Mouse (Mus musculus): Measurements from ENCODE around the gene Mei1. TPM values are rescaled to one million over a fixed set of nuclear protein-coding genes. Genes with fewer than 3 reads are reported as not detected.

The Mei1 gene
- polyA plus RNA-seq, 1 experiment from 2014 or later = not detected

DNA sequence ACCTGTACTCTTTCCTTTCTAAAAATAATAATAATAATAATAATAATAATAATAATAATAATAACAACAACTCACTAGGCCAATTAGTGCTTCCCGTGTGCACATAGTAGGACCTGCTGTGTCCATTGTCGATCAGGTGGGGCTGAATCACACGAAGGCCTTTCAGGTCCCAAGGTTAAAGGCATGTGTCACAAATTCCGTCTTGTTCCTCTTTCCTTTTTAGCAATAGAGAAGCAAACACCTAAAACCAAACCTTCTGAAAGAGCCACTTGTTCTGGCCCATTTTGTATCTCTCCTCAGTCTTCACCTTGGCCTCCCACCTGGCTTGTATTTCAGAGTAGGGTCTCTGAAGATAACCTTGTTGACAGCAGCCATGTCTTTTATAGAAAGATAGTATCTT lies 81.4 kb downstream of the Mei1 start:
- Histone ChIP-seq H3K27me3 (ENCODE audit: control insufficient read depth, insufficient read depth, low read length) (no peaks in the 10 kb centered on the region), H3K9ac (ENCODE audit: low read length) (no peak overlapping the region), H3K4me3 (ENCODE audit: low read depth, low read length) (no peak overlapping the region), H3K4me2 (ENCODE audit: low read depth, low read length, severe bottlenecking) (no peak overlapping the region), H3K9me3 (ENCODE audit: control insufficient read depth, low read length) (no peaks in the 10 kb centered on the region), H3K36me3 (ENCODE audit: control insufficient read depth, insufficient read depth, low read length) (no peaks in the 10 kb centered on the region; the same call in 1 of the 2 replicates), H3K27ac (ENCODE audit: low read depth, low read length) (no peak overlapping the region), H3K4me1 (replicated peaks; ENCODE audit: control insufficient read depth, insufficient read depth, low read length) (peaks cover 10% of the 10 kb centered on the region; the same call in 1 of the 2 replicates)
- WGBS = 94% methylated on average over 4 of the region's 4 CpGs
- DNase-seq (ENCODE audit: low spot score) (no peak), ATAC-seq (replicated peaks; ENCODE audit: low FRiP score) (no peak)

DNA sequence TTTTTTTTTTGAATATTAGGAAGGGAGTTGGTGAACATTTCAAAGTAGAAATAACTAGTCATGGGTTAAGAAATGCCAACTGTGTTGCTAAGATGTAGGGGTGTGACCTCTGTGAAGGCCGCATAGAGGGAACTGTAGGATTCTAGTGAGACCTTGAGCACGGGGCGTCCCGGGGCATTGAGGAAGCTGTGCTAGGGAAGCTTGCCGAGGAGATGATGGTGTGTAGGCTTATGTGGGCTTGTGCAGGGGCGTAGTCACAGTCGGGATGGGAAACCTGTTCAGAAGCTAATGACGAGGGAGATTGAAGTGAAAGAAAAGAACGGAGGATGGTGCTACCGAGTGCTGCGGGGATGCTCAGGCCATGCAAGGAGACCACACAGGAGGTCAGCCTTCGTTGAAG lies 82.2 kb downstream of the Mei1 start:
- H3K4me2 ChIP-seq (ENCODE audit: low read depth, low read length, severe bottlenecking) = no peak overlapping the region
- H3K36me3 ChIP-seq (ENCODE audit: control insufficient read depth, insufficient read depth, low read length) = no peaks in the 10 kb centered on the region; the same call in 1 of the 2 replicates
- DNase-seq (ENCODE audit: low spot score) (no peak), ATAC-seq (replicated peaks; ENCODE audit: low FRiP score) (no peak)
- H3K9me3 ChIP-seq (ENCODE audit: control insufficient read depth, low read length) = no peaks in the 10 kb centered on the region
- no peaks in the 10 kb centered on the region for H3K27me3 ChIP-seq (ENCODE audit: control insufficient read depth, insufficient read depth, low read length)
- peaks cover 8% of the 10 kb centered on the region; the same call in 1 of the 2 replicates for H3K4me1 ChIP-seq (replicated peaks; ENCODE audit: control insufficient read depth, insufficient read depth, low read length)
- no peak overlapping the region for H3K4me3 ChIP-seq (ENCODE audit: low read depth, low read length)
- H3K9ac ChIP-seq (ENCODE audit: low read length) = no peak overlapping the region
- 88% methylated on average over 12 of the region's 12 CpGs for WGBS
- H3K27ac ChIP-seq (ENCODE audit: low read depth, low read length) = no peak overlapping the region

DNA sequence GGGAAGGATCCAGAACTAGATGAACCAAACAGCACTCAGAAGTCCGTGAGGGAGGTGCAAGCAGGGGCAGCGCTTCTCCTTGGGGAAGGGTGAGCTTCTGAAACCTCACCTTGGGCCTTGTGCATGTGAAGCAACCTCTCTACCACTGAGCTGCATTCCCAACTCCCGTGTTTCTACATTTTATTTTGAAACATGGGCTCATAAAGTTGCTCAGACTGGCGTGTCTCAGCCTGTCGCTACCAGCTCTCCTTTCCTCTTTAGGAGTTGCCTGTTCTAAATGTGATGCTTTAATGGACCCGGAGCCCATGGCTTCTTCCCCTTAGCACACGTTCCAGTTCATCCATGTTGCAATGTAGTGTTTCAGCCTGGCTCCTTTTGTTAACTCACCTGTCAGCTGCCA lies 82.6 kb downstream of the Mei1 start:
- Histone ChIP-seq H3K27ac (ENCODE audit: low read depth, low read length) (no peak overlapping the region), H3K4me1 (replicated peaks; ENCODE audit: control insufficient read depth, insufficient read depth, low read length) (peaks cover 8% of the 10 kb centered on the region; the same call in 1 of the 2 replicates), H3K27me3 (ENCODE audit: control insufficient read depth, insufficient read depth, low read length) (no peaks in the 10 kb centered on the region), H3K9ac (ENCODE audit: low read length) (no peak overlapping the region), H3K36me3 (ENCODE audit: control insufficient read depth, insufficient read depth, low read length) (no peaks in the 10 kb centered on the region; the same call in 1 of the 2 replicates), H3K4me3 (ENCODE audit: low read depth, low read length) (no peak overlapping the region), H3K9me3 (ENCODE audit: control insufficient read depth, low read length) (no peaks in the 10 kb centered on the region), H3K4me2 (ENCODE audit: low read depth, low read length, severe bottlenecking) (no peak overlapping the region)
- 90% methylated on average over 7 of the region's 7 CpGs for WGBS
- no peak for DNase-seq (ENCODE audit: low spot score)
- no peak for ATAC-seq (replicated peaks; ENCODE audit: low FRiP score)

DNA sequence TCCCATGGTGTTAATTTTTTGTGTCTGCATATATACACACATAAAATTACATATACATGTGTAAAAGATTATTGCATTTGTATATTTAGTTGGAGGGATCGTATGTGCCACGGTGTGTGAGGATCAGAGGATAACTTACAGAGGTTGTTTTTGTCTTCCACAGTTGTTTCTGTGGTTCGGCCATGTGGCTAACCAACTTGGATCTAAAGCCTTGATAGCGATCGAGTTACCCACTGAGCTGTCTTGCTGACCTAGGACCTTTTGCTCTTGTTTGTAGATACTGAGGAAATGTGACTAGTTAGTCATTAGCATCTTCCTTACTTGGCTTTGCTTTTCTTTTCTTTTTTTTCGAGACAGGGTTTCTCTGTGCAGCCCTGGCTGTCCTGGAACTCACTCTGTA lies 86.5 kb downstream of the Mei1 start:
- Histone ChIP-seq H3K9me3 (ENCODE audit: control insufficient read depth, low read length) (no peaks in the 10 kb centered on the region), H3K4me1 (replicated peaks; ENCODE audit: control insufficient read depth, insufficient read depth, low read length) (no peaks in the 10 kb centered on the region; the same call in 1 of the 2 replicates), H3K36me3 (ENCODE audit: control insufficient read depth, insufficient read depth, low read length) (no peaks in the 10 kb centered on the region; the same call in 1 of the 2 replicates), H3K4me2 (ENCODE audit: low read depth, low read length, severe bottlenecking) (no peak overlapping the region), H3K9ac (ENCODE audit: low read length) (no peak overlapping the region), H3K27me3 (ENCODE audit: control insufficient read depth, insufficient read depth, low read length) (no peaks in the 10 kb centered on the region), H3K4me3 (ENCODE audit: low read depth, low read length) (no peak overlapping the region), H3K27ac (ENCODE audit: low read depth, low read length) (no peak overlapping the region)
- ATAC-seq (replicated peaks; ENCODE audit: low FRiP score) (no peak), DNase-seq (ENCODE audit: low spot score) (no peak)
- WGBS = 92% methylated on average over 6 of the region's 6 CpGs

DNA sequence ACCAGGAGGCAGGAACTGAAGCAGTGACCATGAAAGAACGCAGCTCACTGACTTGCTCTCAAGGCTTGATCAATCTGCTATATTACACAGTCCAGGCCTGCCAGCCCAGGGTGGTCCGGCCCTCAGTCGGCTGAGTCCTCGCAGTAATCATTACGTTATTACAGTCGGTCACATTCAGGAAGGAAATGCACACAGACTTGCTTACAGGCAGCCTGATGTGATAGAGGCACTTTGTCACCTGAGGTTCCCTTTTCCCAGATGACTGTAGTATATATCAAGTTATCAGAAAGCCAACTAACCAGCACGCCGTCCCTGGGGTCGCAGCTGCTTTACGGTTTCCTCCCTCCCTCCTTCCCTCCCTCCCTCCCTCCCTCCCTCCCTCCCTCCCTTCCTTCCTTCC lies 87.1 kb downstream of the Mei1 start:
- no peak overlapping the region for H3K4me3 ChIP-seq (ENCODE audit: low read depth, low read length)
- H3K4me1 ChIP-seq (replicated peaks; ENCODE audit: control insufficient read depth, insufficient read depth, low read length) = no peaks in the 10 kb centered on the region; the same call in 1 of the 2 replicates
- H3K4me2 ChIP-seq (ENCODE audit: low read depth, low read length, severe bottlenecking) = no peak overlapping the region
- 89% methylated on average over 10 of the region's 10 CpGs for WGBS
- no peaks in the 10 kb centered on the region; the same call in 1 of the 2 replicates for H3K36me3 ChIP-seq (ENCODE audit: control insufficient read depth, insufficient read depth, low read length)
- no peak for ATAC-seq (replicated peaks; ENCODE audit: low FRiP score)
- H3K27ac ChIP-seq (ENCODE audit: low read depth, low read length) = no peak overlapping the region
- DNase-seq (ENCODE audit: low spot score) = no peak
- no peaks in the 10 kb centered on the region for H3K9me3 ChIP-seq (ENCODE audit: control insufficient read depth, low read length)
- no peak overlapping the region for H3K9ac ChIP-seq (ENCODE audit: low read length)
- no peaks in the 10 kb centered on the region for H3K27me3 ChIP-seq (ENCODE audit: control insufficient read depth, insufficient read depth, low read length)

DNA sequence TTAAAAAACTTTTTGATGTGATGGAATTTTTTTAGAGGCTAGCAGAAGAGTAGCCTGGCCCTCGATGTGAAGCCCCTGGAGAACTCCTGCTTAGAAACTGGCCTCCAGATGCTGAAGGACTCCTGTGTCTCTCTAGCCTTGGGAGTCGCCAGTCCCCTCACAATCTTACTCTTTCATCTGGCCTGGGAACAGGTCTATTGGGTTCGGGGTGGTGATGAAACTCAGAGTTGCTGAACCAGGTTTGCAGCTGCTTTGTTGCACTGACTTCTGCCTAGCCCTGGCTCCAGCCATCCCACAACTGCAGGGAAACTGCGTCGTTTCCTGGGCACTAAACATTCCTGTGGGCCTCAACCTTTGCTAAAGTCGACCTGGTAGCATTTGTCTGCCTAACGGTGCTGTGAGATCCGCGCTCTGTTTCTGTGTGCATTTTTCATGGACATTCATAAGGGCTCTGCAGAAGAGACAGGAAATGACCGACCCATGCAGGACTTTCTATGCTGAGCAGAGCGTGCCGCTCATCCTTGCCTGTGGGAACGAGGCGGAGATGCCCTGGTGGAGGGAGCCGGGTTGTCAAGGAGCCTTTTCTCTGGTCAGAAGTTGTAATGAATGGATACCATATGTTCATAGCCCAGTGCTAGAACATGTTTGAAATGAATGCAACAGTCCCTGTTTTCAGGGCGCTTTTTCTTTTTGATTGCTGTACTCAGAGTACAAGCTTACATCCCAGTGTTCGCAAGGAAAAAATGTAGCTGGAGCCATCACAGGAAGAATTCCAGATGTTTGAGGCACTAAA lies 88.6 kb downstream of the Mei1 start:
- Histone ChIP-seq H3K4me1 (replicated peaks; ENCODE audit: control insufficient read depth, insufficient read depth, low read length) (no peaks in the 10 kb centered on the region), H3K4me3 (ENCODE audit: low read depth, low read length) (no peak overlapping the region), H3K27ac (ENCODE audit: low read depth, low read length) (no peak overlapping the region), H3K4me2 (ENCODE audit: low read depth, low read length, severe bottlenecking) (no peak overlapping the region), H3K9ac (ENCODE audit: low read length) (no peak overlapping the region), H3K36me3 (ENCODE audit: control insufficient read depth, insufficient read depth, low read length) (no peaks in the 10 kb centered on the region; the same call in 1 of the 2 replicates), H3K9me3 (ENCODE audit: control insufficient read depth, low read length) (no peaks in the 10 kb centered on the region), H3K27me3 (ENCODE audit: control insufficient read depth, insufficient read depth, low read length) (no peaks in the 10 kb centered on the region)
- ATAC-seq (replicated peaks; ENCODE audit: low FRiP score) (no peak), DNase-seq (ENCODE audit: low spot score) (no peak)
- 78% methylated on average over 17 of the region's 17 CpGs for WGBS

DNA sequence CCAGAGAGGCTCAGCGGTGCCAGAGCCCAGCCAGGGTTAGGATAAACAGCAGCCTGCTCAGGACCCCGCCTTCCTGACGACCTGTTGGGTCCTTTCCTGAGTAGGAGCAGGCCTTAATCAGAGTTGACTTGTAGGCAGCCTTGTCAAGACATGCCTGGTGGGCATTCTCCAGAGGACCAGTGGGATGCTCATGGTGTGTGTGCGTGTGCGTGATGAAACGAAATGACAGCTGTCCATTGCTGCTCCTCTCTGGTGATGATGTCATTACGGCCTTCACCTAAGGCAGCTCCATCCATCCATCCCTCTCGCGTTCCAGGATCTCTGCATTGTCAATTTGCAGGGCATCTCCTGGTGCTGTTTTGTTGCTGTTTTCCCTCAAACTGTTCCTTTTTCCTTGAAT lies 89.7 kb downstream of the Mei1 start:
- H3K4me1 ChIP-seq (replicated peaks; ENCODE audit: control insufficient read depth, insufficient read depth, low read length) = no peaks in the 10 kb centered on the region

DNA sequence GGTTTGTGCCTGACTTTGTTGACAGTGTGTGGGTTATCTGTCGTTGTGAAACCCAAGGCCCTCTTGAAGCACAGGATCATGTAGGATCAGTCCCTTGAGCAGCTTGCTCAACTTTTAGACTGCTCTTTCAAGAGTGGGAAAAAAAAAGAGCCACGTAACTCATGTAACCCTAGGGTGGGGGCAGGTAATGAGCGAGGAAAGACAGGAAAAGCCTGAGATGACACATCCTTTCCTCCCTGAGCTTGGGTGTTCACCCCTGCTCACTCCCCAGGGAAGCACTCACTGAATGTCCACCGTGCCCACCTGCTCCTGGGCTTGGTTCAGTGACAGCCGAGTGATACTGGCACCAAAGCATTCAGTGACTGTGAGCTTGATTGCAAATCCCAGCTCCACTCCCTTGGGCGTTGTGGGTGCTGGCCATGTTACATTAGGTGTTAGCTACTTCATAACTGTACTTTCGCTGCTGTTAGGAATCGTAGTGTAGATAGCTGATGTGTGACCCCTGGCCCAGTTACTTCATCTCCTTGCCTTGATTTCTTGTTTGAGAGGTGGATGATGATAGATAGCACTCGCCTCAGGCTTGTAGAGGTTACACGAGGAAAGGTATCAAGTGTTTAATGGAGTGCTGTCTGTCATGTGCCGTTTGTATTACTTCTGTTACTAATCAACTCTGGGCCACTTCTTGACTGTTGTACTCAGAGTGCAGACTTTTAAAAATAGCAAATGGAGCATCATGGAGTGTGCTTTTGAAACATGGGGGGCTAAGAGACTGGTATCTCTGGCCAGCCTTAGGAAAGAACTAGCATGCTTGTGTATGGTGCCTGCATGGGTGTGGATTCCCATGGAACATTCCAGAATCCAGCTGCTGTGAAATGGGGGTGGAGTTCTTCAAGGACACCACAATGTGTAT lies 91.2 kb downstream of the Mei1 start:
- WGBS = 85% methylated on average over 11 of the region's 11 CpGs
- DNase-seq (ENCODE audit: low spot score) = no peak

More for the DNA sequence above, 89.7 kb downstream of the Mei1 start:
- H3K4me2 ChIP-seq (ENCODE audit: low read depth, low read length, severe bottlenecking) = no peak overlapping the region
- H3K27ac ChIP-seq (ENCODE audit: low read depth, low read length) = no peak overlapping the region
- H3K27me3 ChIP-seq (ENCODE audit: control insufficient read depth, insufficient read depth, low read length) = no peaks in the 10 kb centered on the region
- DNase-seq (ENCODE audit: low spot score) (no peak), ATAC-seq (replicated peaks; ENCODE audit: low FRiP score) (no peak)
- H3K4me3 ChIP-seq (ENCODE audit: low read depth, low read length) = no peak overlapping the region
- WGBS = 88% methylated on average over 9 of the region's 9 CpGs
- no peaks in the 10 kb centered on the region for H3K9me3 ChIP-seq (ENCODE audit: control insufficient read depth, low read length)
- H3K9ac ChIP-seq (ENCODE audit: low read length) = no peak overlapping the region
- no peaks in the 10 kb centered on the region; the same call in 1 of the 2 replicates for H3K36me3 ChIP-seq (ENCODE audit: control insufficient read depth, insufficient read depth, low read length)

More for the DNA sequence above, 91.2 kb downstream of the Mei1 start:
- no peak overlapping the region for H3K27ac ChIP-seq (ENCODE audit: low read depth, low read length)
- no peaks in the 10 kb centered on the region for H3K4me1 ChIP-seq (replicated peaks; ENCODE audit: control insufficient read depth, insufficient read depth, low read length)
- H3K27me3 ChIP-seq (ENCODE audit: control insufficient read depth, insufficient read depth, low read length) = no peaks in the 10 kb centered on the region
- no peak overlapping the region for H3K4me3 ChIP-seq (ENCODE audit: low read depth, low read length)
- H3K4me2 ChIP-seq (ENCODE audit: low read depth, low read length, severe bottlenecking) = no peak overlapping the region
- no peak overlapping the region for H3K9ac ChIP-seq (ENCODE audit: low read length)
- no peaks in the 10 kb centered on the region for H3K36me3 ChIP-seq (ENCODE audit: control insufficient read depth, insufficient read depth, low read length)
- no peaks in the 10 kb centered on the region for H3K9me3 ChIP-seq (ENCODE audit: control insufficient read depth, low read length)
- ATAC-seq (replicated peaks; ENCODE audit: low FRiP score) = no peak
